Mouse (Mus musculus) forebrain, postnatal 0 days (tissue): ENCODE data around the gene Galnt17. TPM values are rescaled to one million over a fixed set of nuclear protein-coding genes. Genes with fewer than 3 reads are reported as not detected.

Source experiments
- ATAC-seq: fragments of 200-750 bp; cut with Nextera tagmentation; 2 replicates; pipeline ENCODE4 v1.8.0; 2017; ENCODE audit warnings: mild to moderate bottlenecking, moderate library complexity
- DNase-seq: peaks from one replicate; pipeline ENCODE4 v3.0.0-alpha.2; 2015
- H3K27ac ChIP-seq: fragments of 300-500 bp; sonication (generic); 2 replicates; pipeline ENCODE4 v1.5.1; 2014; ENCODE audit warnings: low read depth, mild to moderate bottlenecking, antibody characterized with exemption, low read length, moderate library complexity, mixed read lengths
- H3K27me3 ChIP-seq: fragments of 300-500 bp; sonication (generic); 2 replicates; pipeline ENCODE4 v1.6.1; 2014; ENCODE audit warnings: mild to moderate bottlenecking, low read length, mixed read lengths; ENCODE audit not compliant: insufficient read depth
- H3K36me3 ChIP-seq: fragments of 300-500 bp; sonication (generic); 2 replicates; pipeline ENCODE4 v1.6.1; 2014; ENCODE audit warnings: mild to moderate bottlenecking, moderate library complexity; ENCODE audit not compliant: insufficient read depth
- H3K4me1 ChIP-seq: fragments of 300-500 bp; sonication (generic); 2 replicates; pipeline ENCODE4 v1.6.1; 2014; ENCODE audit warnings: antibody characterized with exemption; ENCODE audit not compliant: insufficient read depth
- H3K4me2 ChIP-seq: fragments of 300-500 bp; sonication (generic); 2 replicates; pipeline ENCODE4 v1.6.1; 2014; ENCODE audit warnings: low read depth, mild to moderate bottlenecking, moderate library complexity
- H3K4me3 ChIP-seq: fragments of 300-500 bp; sonication (generic); 2 replicates; pipeline ENCODE4 v1.5.1; 2014; ENCODE audit warnings: low read depth, low read length, mixed read lengths
- H3K9ac ChIP-seq: fragments of 300-500 bp; sonication (generic); 2 replicates; pipeline ENCODE4 v1.6.1; 2014; ENCODE audit warnings: mild to moderate bottlenecking
- H3K9me3 ChIP-seq: fragments of 300-500 bp; sonication (generic); 2 replicates; pipeline ENCODE4 v1.6.1; 2016; ENCODE audit warnings: low read length
- CTCF ChIP-seq: sonication (generic); IDR thresholded peaks from 2 replicates; pipeline ENCODE4 v1.5.1; 2016; ENCODE audit warnings: antibody characterized with exemption, control low read depth, low read depth
- WGBS: fragments of 180-500 bp; shearing (Covaris S2); extraction: QIAGEN DNeasy Blood & Tissue Kit; methylation state at CpG from one replicate; pipeline ENCODE4 v1.1.7; 2014; 5-methylcytosine and 5-hydroxymethylcytosine counted together
- polyA plus RNA-seq: library from polyadenylated mRNA; unstranded; fragments of >200 nt; fragmentation: Nextera tagmentation; extraction: Ambion mirVana; gene quantifications from 2 replicates; pipeline ENCODE4 v1.2.1, GENCODE M21; 2015
- total RNA-seq: library from RNA; depleted of rRNA; stranded (reverse); fragments of >200 nt; gene quantifications from 2 replicates; pipeline ENCODE4 v1.2.3, GENCODE M21; 2014

The Galnt17 gene
- total and polyA plus RNA-seq, 2 experiments from 2014 or later = 5.2 to 20.2 TPM

DNA sequence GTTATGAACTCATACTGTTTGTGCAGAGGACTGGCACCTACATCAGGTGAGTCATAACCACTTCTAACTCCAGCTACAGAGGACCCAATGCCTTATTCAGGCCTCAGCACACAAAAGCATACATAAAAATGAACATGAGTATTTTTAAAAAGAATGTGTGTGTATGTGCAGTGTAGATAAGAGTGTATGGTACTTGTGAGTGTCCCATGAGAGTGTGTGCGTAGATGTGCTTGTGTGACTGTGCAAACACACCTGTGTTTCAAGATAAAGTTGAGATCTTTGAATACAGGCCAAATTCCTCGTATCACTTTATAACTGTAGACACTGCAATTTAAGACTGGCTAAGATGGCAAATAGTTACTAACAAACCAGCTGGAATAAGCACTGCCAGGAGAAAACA is 307.7 kb downstream of the Galnt17 start:
- H3K4me1 ChIP-seq = no peaks in the 10 kb centered on the region
- no peaks in the 10 kb centered on the region for H3K36me3 ChIP-seq
- no peaks in the 10 kb centered on the region for H3K9me3 ChIP-seq
- H3K4me2 ChIP-seq = no peak overlapping the region
- no peak overlapping the region for H3K4me3 ChIP-seq
- H3K9ac ChIP-seq = no peak overlapping the region
- H3K27ac ChIP-seq = no peak overlapping the region
- TF ChIP-seq CTCF = no peak
- WGBS = 80% methylated on average over 2 of the region's 2 CpGs
- no peaks in the 10 kb centered on the region for H3K27me3 ChIP-seq
- no peak for DNase-seq
- ATAC-seq = no peak

DNA sequence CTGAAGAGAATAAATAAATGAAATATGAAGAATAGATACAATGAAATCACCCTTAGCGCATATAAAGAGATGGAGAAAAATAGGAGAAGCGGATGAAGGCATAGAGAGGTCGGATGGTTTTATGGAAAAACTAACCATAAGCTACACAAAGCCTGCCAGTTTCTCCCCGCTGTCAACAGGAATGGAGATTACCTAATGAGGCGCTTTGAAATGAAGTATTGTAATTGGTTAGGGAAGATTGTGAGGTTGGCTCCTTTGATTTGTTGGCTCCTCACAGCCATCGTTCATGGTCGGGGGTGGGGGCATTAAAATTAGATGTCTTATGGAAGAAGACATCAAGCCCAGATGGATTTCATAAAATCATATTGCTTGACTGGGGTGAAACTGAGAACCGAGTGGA is 329.0 kb downstream of the Galnt17 start:
- Histone ChIP-seq H3K9me3 (no peaks in the 10 kb centered on the region), H3K27ac (no peak overlapping the region), H3K9ac (no peak overlapping the region), H3K4me2 (no peak overlapping the region), H3K4me3 (no peak overlapping the region), H3K4me1 (no peaks in the 10 kb centered on the region), H3K27me3 (no peaks in the 10 kb centered on the region), H3K36me3 (no peaks in the 10 kb centered on the region)
- no peak for TF ChIP-seq CTCF
- DNase-seq (no peak), ATAC-seq (no peak)
- 62% methylated on average over 8 of the region's 8 CpGs for WGBS

- TF ChIP-seq CTCF = no peak
- H3K9me3 ChIP-seq = no peaks in the 10 kb centered on the region
- H3K9ac ChIP-seq = no peak overlapping the region
- no peak overlapping the region for H3K4me3 ChIP-seq
- no peaks in the 10 kb centered on the region for H3K36me3 ChIP-seq
- H3K4me2 ChIP-seq = no peak overlapping the region
- 82% methylated on average over 2 of the region's 2 CpGs for WGBS
- no peak overlapping the region for H3K27ac ChIP-seq
- ATAC-seq = no peak
- H3K27me3 ChIP-seq = no peaks in the 10 kb centered on the region
- no peaks in the 10 kb centered on the region for H3K4me1 ChIP-seq
- DNase-seq = no peak
Measured at GRCm38 (mm10) chr5:130978871-130979270, 329.4 kb downstream of the Galnt17 start.

- no peak for TF ChIP-seq CTCF
- 96% methylated on average over 3 of the region's 3 CpGs for WGBS
- DNase-seq = no peak
Measured at GRCm38 (mm10) chr5:130977999-130978398, 330.3 kb downstream of the Galnt17 start.

DNA sequence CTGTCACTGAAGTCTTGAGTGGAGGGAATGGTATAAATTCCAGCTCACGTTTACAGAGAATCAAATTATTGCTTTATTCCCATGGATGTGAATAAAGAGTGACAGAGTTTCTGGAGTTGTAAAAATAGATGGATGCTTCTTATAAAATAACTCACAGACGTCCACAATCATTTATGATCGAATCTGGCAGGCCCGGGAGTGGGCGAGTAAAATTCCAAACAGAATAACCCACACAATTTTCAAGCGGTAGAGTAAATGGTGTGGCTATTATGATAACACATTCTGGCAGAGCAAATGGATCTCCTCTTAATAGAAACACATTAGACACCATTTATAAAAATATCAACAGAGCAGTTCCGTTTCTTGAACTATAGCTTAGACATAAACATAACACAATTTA is 355.9 kb downstream of the Galnt17 start:
- no peak for DNase-seq
- TF ChIP-seq CTCF = no peak

More at GRCm38 (mm10) chr5:130977999-130978398, 330.3 kb downstream of the Galnt17 start:
- H3K27ac ChIP-seq = no peak overlapping the region
- H3K36me3 ChIP-seq = no peaks in the 10 kb centered on the region
- no peaks in the 10 kb centered on the region for H3K4me1 ChIP-seq
- no peak overlapping the region for H3K9ac ChIP-seq
- H3K27me3 ChIP-seq = no peaks in the 10 kb centered on the region
- no peak overlapping the region for H3K4me3 ChIP-seq
- ATAC-seq = no peak
- no peaks in the 10 kb centered on the region for H3K9me3 ChIP-seq
- no peak overlapping the region for H3K4me2 ChIP-seq

GRCm38 (mm10) chr5:130950894-130951400 is 357.4 kb downstream of the Galnt17 start:
- WGBS = 53% methylated on average over 6 of the region's 6 CpGs
- Histone ChIP-seq H3K36me3 (no peaks in the 10 kb centered on the region), H3K4me3 (no peak overlapping the region), H3K27ac (no peak overlapping the region), H3K9ac (no peak overlapping the region), H3K27me3 (no peaks in the 10 kb centered on the region), H3K4me1 (no peaks in the 10 kb centered on the region), H3K9me3 (no peaks in the 10 kb centered on the region), H3K4me2 (no peak overlapping the region)
- TF ChIP-seq CTCF = peak; percentile 60
- ATAC-seq (no peak), DNase-seq (no peak)

More for the DNA sequence above, 355.9 kb downstream of the Galnt17 start:
- no peaks in the 10 kb centered on the region for H3K36me3 ChIP-seq
- no peak overlapping the region for H3K27ac ChIP-seq
- 84% methylated on average over 7 of the region's 7 CpGs for WGBS
- H3K27me3 ChIP-seq = no peaks in the 10 kb centered on the region
- H3K4me1 ChIP-seq = no peaks in the 10 kb centered on the region
- no peak overlapping the region for H3K4me3 ChIP-seq
- no peak for ATAC-seq
- no peaks in the 10 kb centered on the region for H3K9me3 ChIP-seq
- no peak overlapping the region for H3K9ac ChIP-seq
- no peak overlapping the region for H3K4me2 ChIP-seq

DNA sequence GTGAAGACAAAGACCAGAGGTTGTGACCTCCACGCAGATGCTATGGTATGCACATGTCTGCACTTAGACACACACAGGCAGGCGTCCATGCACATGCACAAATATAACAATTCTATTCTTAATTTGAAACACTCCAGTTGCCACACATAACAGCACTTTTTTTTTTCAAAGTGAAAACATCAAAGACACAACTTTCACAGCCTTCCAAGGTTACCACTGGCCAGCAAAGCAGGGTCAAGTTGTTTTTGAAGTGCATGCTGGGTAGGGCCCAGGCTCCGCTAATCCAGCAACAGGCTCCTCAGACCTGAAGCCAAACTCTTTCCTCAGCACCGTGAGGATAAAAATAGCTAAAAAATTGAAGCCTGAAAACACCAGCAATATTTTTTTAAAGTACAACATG is 357.9 kb downstream of the Galnt17 start:
- Histone ChIP-seq H3K36me3 (no peaks in the 10 kb centered on the region), H3K4me3 (no peak overlapping the region), H3K9me3 (no peaks in the 10 kb centered on the region), H3K9ac (no peak overlapping the region), H3K27ac (no peak overlapping the region), H3K4me1 (no peaks in the 10 kb centered on the region), H3K4me2 (no peak overlapping the region), H3K27me3 (no peaks in the 10 kb centered on the region)
- no peak for DNase-seq
- WGBS = 38% methylated on average over 4 of the region's 4 CpGs
- ATAC-seq = no peak
- TF ChIP-seq CTCF = no peak
